ENCODE assay signal across 8 mouse cellular contexts in the genomic region with DNA sequence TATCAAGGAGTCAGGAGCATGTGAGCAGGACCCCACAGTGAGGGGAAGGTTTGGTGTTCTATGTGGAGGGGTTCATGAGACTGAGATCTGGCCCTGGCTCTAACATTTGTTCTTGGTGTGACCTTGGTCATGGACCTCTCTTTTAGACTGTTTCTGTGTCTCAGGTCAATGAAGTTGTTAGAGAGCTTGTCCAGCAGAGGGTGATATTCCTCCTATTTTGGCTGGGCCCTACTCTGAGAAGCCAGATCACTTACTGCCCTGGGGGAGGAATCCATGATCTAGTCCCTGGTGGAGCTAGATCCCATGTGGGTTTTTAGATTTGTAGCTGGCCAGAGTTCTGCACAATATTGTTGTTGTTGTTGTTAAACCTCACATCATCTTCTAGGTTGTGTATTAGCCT. TPM values are rescaled to one million over a fixed set of nuclear protein-coding genes. Genes with fewer than 3 reads are reported as not detected.
DNase-seq lines count a peak whose midpoint lies in the region; ATAC-seq lines count a peak whose summit lies in the region.

No protein-coding gene starts in this region.

- H3K4me1 ChIP-seq in hindbrain, embryonic 14.5 days (replicated peaks; ENCODE audit: control insufficient read depth, insufficient read depth, low read length), result no peaks in the 10 kb centered on the region
- H3K4me1 ChIP-seq in hindbrain, embryonic 13.5 days (replicated peaks), result peaks cover 2% of the 10 kb centered on the region; the same call in 1 of the 2 replicates
- H3K4me1 ChIP-seq in limb, embryonic 10.5 days, result no peaks in the 10 kb centered on the region

- H3K9me3 ChIP-seq in hindbrain, embryonic 14.5 days (ENCODE audit: control insufficient read depth, low read length), result no peaks in the 10 kb centered on the region
- H3K9me3 ChIP-seq in hindbrain, embryonic 13.5 days, result no peaks in the 10 kb centered on the region
- no peaks in the 10 kb centered on the region for H3K9me3 ChIP-seq in limb, embryonic 10.5 days (replicated peaks)

- no peak for DNase-seq in hindbrain, embryonic 14.5 days (ENCODE audit: low spot score)
- DNase-seq in ES-CJ7 (ENCODE audit: low read depth, low spot score), result peak; percentile 41
- DNase-seq in cerebellum, adult 8-10 months, result peak; percentile 5
- peak; percentile 59 for DNase-seq in induced T-regulatory cell, adult 2 months (ENCODE audit: low read depth)
- DNase-seq in limb, embryonic 10.5 days (ENCODE audit: low spot score), result peak; percentile 33
- peak; percentile 38 for DNase-seq in thymus, postnatal 0 days (ENCODE audit: low spot score)
- no peak for DNase-seq in right cerebral cortex, postnatal 36 days (ENCODE audit: low spot score in 2 of 2)

- 0 out of 2 replicates have a peak, but pooled peaks have one; percentile 48 for ATAC-seq in hindbrain, embryonic 14.5 days (ENCODE audit: low FRiP score)
- no peak for ATAC-seq in hindbrain, embryonic 13.5 days (ENCODE audit: low FRiP score)

- H3K4me3 ChIP-seq in hindbrain, embryonic 14.5 days (replicated peaks; ENCODE audit: low read length), result no peak overlapping the region
- H3K4me3 ChIP-seq in hindbrain, embryonic 13.5 days, result no peak overlapping the region
- no peak overlapping the region for H3K4me3 ChIP-seq in limb, embryonic 10.5 days

- H3K27ac ChIP-seq in hindbrain, embryonic 14.5 days, result no peak overlapping the region
- H3K27ac ChIP-seq in hindbrain, embryonic 13.5 days, result no peak overlapping the region
- no peak overlapping the region for H3K27ac ChIP-seq in limb, embryonic 10.5 days

- no peak overlapping the region for H3K4me2 ChIP-seq in hindbrain, embryonic 14.5 days (replicated peaks)
- no peak overlapping the region for H3K4me2 ChIP-seq in hindbrain, embryonic 13.5 days

- H3K27me3 ChIP-seq in hindbrain, embryonic 14.5 days (ENCODE audit: control insufficient read depth, insufficient read depth, low read length), result no peaks in the 10 kb centered on the region
- H3K27me3 ChIP-seq in hindbrain, embryonic 13.5 days, result no peaks in the 10 kb centered on the region
- no peaks in the 10 kb centered on the region for H3K27me3 ChIP-seq in limb, embryonic 10.5 days (ENCODE audit: low read depth, poor library complexity, severe bottlenecking)

- H3K9ac ChIP-seq in hindbrain, embryonic 14.5 days, result no peak overlapping the region
- no peak overlapping the region for H3K9ac ChIP-seq in hindbrain, embryonic 13.5 days

- H3K36me3 ChIP-seq in hindbrain, embryonic 14.5 days (replicated peaks; ENCODE audit: control insufficient read depth, insufficient read depth), result no peaks in the 10 kb centered on the region
- H3K36me3 ChIP-seq in hindbrain, embryonic 13.5 days, result no peaks in the 10 kb centered on the region
- H3K36me3 ChIP-seq in limb, embryonic 10.5 days, result no peaks in the 10 kb centered on the region

RNA-seq across cellular contexts. Expression of a gene that starts 23.0 kb away (rescaled TPM):
- not detected in 2 replicates for polyA plus RNA-seq in hindbrain, embryonic 14.5 days (2014; fragmentation: Nextera tagmentation; extraction: Ambion mirVana)
- polyA plus RNA-seq in hindbrain, embryonic 13.5 days (2015; fragmentation: Nextera tagmentation; extraction: Ambion mirVana), result not detected in 2 replicates
- not detected in 2 replicates for polyA plus RNA-seq in limb, embryonic 10.5 days (2016; fragmentation: Nextera tagmentation; extraction: Ambion mirVana)
- polyA plus RNA-seq in thymus, postnatal 0 days (2015; fragmentation: Nextera tagmentation; extraction: Ambion mirVana), result not detected in 2 replicates

RNA-seq across cellular contexts. Expression of a gene that starts 58.8 kb away (rescaled TPM):
- not detected in 2 replicates for polyA plus RNA-seq in hindbrain, embryonic 14.5 days (2014; fragmentation: Nextera tagmentation; extraction: Ambion mirVana)
- not detected in 2 replicates for polyA plus RNA-seq in hindbrain, embryonic 13.5 days (2015; fragmentation: Nextera tagmentation; extraction: Ambion mirVana)
- not detected in 2 replicates for polyA plus RNA-seq in limb, embryonic 10.5 days (2016; fragmentation: Nextera tagmentation; extraction: Ambion mirVana)
- 0.28 and 0.48 TPM in 2 replicates for polyA plus RNA-seq in thymus, postnatal 0 days (2015; fragmentation: Nextera tagmentation; extraction: Ambion mirVana)

Comparison
In these comparisons a context has a peak if more than half of its experiments do, and no peak if none do; other contexts are left out.
1. DNase-seq: peak in ES-CJ7 (single experiment), cerebellum, adult 8-10 months (single experiment), induced T-regulatory cell, adult 2 months (single experiment), limb, embryonic 10.5 days (single experiment) and thymus, postnatal 0 days (single experiment); none in hindbrain, embryonic 14.5 days (single experiment) and right cerebral cortex, postnatal 36 days (0 of 2).